Mouse (Mus musculus) liver, postnatal 0 days (tissue): ENCODE measurements at regions not wholly inside any gene's neighbourhood (a gene's known extent, or its start where the extent isn't known, plus 50 kb on each side); places are given as distances from the start of the nearest gene placed in this dataset. TPM values are rescaled to one million over a fixed set of nuclear protein-coding genes. Genes with fewer than 3 reads are reported as not detected.
A peak's percentile ranks its signal among the peaks of the same experiment; 100 is the strongest.

Experiments
- ATAC-seq: fragments of 200-750 bp; cut with Nextera tagmentation; 2 replicates; pipeline ENCODE4 v1.8.0; 2017; ENCODE audit warnings: mild to moderate bottlenecking, moderate library complexity
- DNase-seq: peaks from one replicate; pipeline ENCODE4 v3.0.0-alpha.2; 2016
- H3K27ac ChIP-seq: fragments of 300-500 bp; sonication (generic); 2 replicates; pipeline ENCODE4 v1.5.1; 2014; ENCODE audit warnings: antibody characterized with exemption, moderate library complexity, mild to moderate bottlenecking, low read depth
- H3K27me3 ChIP-seq: fragments of 300-500 bp; sonication (generic); 2 replicates; pipeline ENCODE4 v1.6.1; 2014; ENCODE audit warnings: low read length, control low read depth, mixed read lengths; ENCODE audit not compliant: insufficient read depth
- H3K36me3 ChIP-seq: fragments of 300-500 bp; sonication (generic); replicated peaks from 2 replicates; pipeline ENCODE4 v1.6.1; 2014; ENCODE audit warnings: mild to moderate bottlenecking, control low read depth, low read length, moderate library complexity, mixed read lengths; ENCODE audit not compliant: insufficient read depth
- H3K4me1 ChIP-seq: fragments of 300-500 bp; sonication (generic); 2 replicates; pipeline ENCODE4 v1.6.1; 2014; ENCODE audit warnings: antibody characterized with exemption, mild to moderate bottlenecking, control low read depth; ENCODE audit not compliant: insufficient read depth
- H3K4me2 ChIP-seq: fragments of 300-500 bp; sonication (generic); 2 replicates; pipeline ENCODE4 v1.6.1; 2014; ENCODE audit warnings: low read depth, mild to moderate bottlenecking, low read length, moderate library complexity, mixed read lengths
- H3K4me3 ChIP-seq: fragments of 300-500 bp; sonication (generic); 2 replicates; pipeline ENCODE4 v1.5.1; 2014; ENCODE audit warnings: low read depth, low read length
- H3K9ac ChIP-seq: fragments of 300-500 bp; sonication (generic); replicated peaks from 2 replicates; pipeline ENCODE4 v1.6.1; 2014; ENCODE audit warnings: mild to moderate bottlenecking, moderate library complexity
- H3K9me3 ChIP-seq: fragments of 300-500 bp; sonication (generic); 2 replicates; pipeline ENCODE4 v1.6.1; 2016; ENCODE audit warnings: mild to moderate bottlenecking, control low read depth, low read length, mixed read lengths
- CTCF ChIP-seq: sonication (generic); IDR thresholded peaks from 2 replicates; pipeline ENCODE4 v1.5.1; 2016; ENCODE audit warnings: antibody characterized with exemption, low read depth
- EP300 ChIP-seq: IDR thresholded peaks from 2 replicates; pipeline ENCODE4 v1.6.1; 2016; ENCODE audit warnings: antibody characterized with exemption, low read depth, mild to moderate bottlenecking
- WGBS: fragments of 180-500 bp; shearing (Covaris S2); extraction: QIAGEN DNeasy Blood & Tissue Kit; methylation state at CpG from one replicate; pipeline ENCODE4 v1.1.7; 2014; ENCODE audit not compliant: insufficient replicate concordance; 5-methylcytosine and 5-hydroxymethylcytosine counted together
- microRNA-seq: library from miRNA; unstranded; fragments of <30 nt; microRNA quantifications from one replicate; pipeline ENCODE4, GENCODE M21; 2016

DNA sequence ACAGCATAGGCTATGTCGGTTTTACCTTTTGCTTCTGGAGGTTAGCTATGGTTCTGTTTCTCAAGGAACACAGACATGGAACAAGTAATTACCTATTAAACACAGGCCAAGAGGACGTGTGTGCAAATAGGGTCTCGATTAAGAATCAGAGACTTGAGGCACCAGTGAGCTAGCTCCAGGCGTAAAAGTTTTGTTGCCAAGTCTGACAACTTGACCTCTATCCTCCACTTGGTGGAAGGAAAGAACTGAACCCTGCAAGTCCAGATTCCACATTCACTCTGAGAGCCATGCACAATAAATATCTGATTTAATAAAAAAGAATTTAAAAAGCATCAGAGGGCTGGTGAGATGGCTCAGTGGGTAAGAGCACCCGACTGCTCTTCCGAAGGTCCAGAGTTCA is 63.7 kb upstream of the Mpdz start:
- Histone ChIP-seq H3K27me3 (no peaks in the 10 kb centered on the region), H3K4me3 (no peak overlapping the region), H3K4me1 (no peaks in the 10 kb centered on the region), H3K36me3 (no peaks in the 10 kb centered on the region), H3K9ac (no peak overlapping the region), H3K27ac (no peak overlapping the region), H3K9me3 (no peaks in the 10 kb centered on the region), H3K4me2 (no peak overlapping the region)
- DNase-seq: no peak
- no peak for ATAC-seq
- no peak for TF ChIP-seq CTCF
- no peak for TF ChIP-seq EP300
- WGBS: 82% methylated on average over 6 of the region's 6 CpGs

DNA sequence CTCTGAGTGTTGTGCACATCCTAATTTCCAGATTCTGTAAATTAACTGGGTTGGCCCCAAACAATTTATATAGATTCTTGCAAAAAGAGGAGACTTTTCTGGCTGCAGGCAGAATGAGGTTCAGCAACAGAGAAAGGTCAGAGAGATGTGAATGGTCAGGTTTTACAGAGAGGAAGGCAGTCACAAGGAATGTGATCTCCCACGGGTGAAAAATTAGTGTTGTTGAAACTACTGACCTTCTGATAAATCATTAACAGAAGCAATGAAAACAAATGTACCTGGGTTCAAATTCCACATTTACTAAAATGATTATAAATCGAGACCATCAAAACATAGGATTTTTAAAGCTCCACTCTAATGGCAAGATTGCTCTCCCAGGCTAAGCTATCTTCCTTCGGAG is 62.5 kb upstream of the Mpdz start:
- no peak for TF ChIP-seq EP300
- no peaks in the 10 kb centered on the region for H3K9me3 ChIP-seq
- H3K27me3 ChIP-seq: no peaks in the 10 kb centered on the region
- H3K4me3 ChIP-seq: no peak overlapping the region
- WGBS: 57% methylated on average over 3 of the region's 3 CpGs
- no peak overlapping the region for H3K4me2 ChIP-seq
- H3K36me3 ChIP-seq: no peaks in the 10 kb centered on the region
- ATAC-seq (0 out of 2 replicates have a peak, but pooled peaks have one; percentile 27), DNase-seq (no peak)
- H3K27ac ChIP-seq: peak overlapping the region; percentile 31
- H3K9ac ChIP-seq: no peak overlapping the region
- no peaks in the 10 kb centered on the region for H3K4me1 ChIP-seq

DNA sequence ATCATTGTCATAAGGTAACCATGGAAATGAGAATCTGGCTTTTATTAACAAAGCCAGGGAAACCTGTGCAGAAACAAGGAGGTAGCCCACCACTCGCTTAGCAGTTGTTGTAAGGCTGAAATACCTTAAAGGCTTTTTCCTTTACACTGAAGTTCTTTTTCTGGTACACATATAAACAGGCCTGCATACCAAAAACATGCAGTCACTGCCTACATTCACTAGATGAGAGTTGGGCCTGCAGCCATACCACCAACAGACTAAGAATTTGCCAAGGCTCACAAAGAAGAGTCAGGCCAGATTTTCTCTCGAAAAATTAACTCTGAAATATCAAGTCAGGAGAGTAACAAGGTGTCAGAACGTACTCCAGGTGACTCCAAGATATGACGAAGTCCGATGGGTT is 61.3 kb upstream of the Mpdz start:
- ATAC-seq (no peak), DNase-seq (no peak)
- TF ChIP-seq CTCF (no peak), EP300 (no peak)
- no peak overlapping the region for H3K9ac ChIP-seq
- WGBS: 72% methylated on average over 5 of the region's 5 CpGs
- H3K27me3 ChIP-seq: no peaks in the 10 kb centered on the region
- H3K4me2 ChIP-seq: no peak overlapping the region
- H3K4me3 ChIP-seq: no peak overlapping the region
- H3K9me3 ChIP-seq: no peaks in the 10 kb centered on the region
- no peaks in the 10 kb centered on the region for H3K4me1 ChIP-seq
- no peak overlapping the region for H3K27ac ChIP-seq
- H3K36me3 ChIP-seq: no peaks in the 10 kb centered on the region

- DNase-seq: no peak
- H3K27ac ChIP-seq: no peak overlapping the region
- TF ChIP-seq CTCF (no peak), EP300 (no peak)
- H3K4me2 ChIP-seq: no peak overlapping the region
- no peak for ATAC-seq
- no peak overlapping the region for H3K4me3 ChIP-seq
- H3K36me3 ChIP-seq: no peaks in the 10 kb centered on the region
- no peaks in the 10 kb centered on the region for H3K9me3 ChIP-seq
- 72% methylated on average over 5 of the region's 5 CpGs for WGBS
- no peaks in the 10 kb centered on the region for H3K4me1 ChIP-seq
- no peak overlapping the region for H3K9ac ChIP-seq
- no peaks in the 10 kb centered on the region for H3K27me3 ChIP-seq
Measured at GRCm38 (mm10) chr4:81501802-81502201, 59.2 kb upstream of the Mpdz start.

- no peak overlapping the region for H3K4me2 ChIP-seq
- no peak for DNase-seq
- H3K27me3 ChIP-seq: no peaks in the 10 kb centered on the region
- ATAC-seq: no peak
- H3K27ac ChIP-seq: no peak overlapping the region
- TF ChIP-seq EP300 (no peak), CTCF (peak; percentile 64)
- no peaks in the 10 kb centered on the region for H3K4me1 ChIP-seq
- no peak overlapping the region for H3K4me3 ChIP-seq
- H3K9ac ChIP-seq: no peak overlapping the region
- H3K36me3 ChIP-seq: no peaks in the 10 kb centered on the region
- 43% methylated on average over 2 of the region's 2 CpGs for WGBS
- H3K9me3 ChIP-seq: no peaks in the 10 kb centered on the region
Measured at GRCm38 (mm10) chr4:81498133-81498532, 55.5 kb upstream of the Mpdz start.

DNA sequence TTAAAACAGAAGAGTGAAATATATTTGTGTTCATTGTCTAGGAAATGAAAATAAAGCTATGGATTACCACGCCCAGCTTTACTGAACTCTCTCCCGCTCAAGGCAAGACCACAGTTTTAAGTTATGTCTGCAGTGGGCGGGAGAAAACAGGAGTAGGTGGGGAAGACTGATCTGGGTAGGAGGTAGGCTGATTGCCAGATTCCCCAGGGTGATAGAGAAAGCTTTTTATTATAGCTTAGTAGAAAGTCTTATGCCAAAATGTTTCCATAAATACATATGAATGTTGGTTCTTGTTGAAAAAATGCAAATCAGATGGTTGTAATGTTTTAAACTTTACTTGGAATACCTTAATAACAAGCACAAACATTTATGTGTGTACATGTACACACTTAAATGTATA is 50.2 kb upstream of the Mpdz start:
- TF ChIP-seq CTCF (no peak), EP300 (no peak)
- WGBS: 78% methylated on average over 3 of the region's 3 CpGs
- Histone ChIP-seq H3K4me2 (no peak overlapping the region), H3K9me3 (no peaks in the 10 kb centered on the region), H3K4me1 (no peaks in the 10 kb centered on the region), H3K9ac (no peak overlapping the region), H3K36me3 (no peaks in the 10 kb centered on the region), H3K27me3 (no peaks in the 10 kb centered on the region), H3K4me3 (no peak overlapping the region), H3K27ac (no peak overlapping the region)
- ATAC-seq (no peak), DNase-seq (no peak)

Small RNAs in the stretch of these regions (microRNA-seq; reads per million reads assigned to microRNA genes)
- not detected for gene Gm22402
